In genomic region chr10:128891296-128892094, GRCm38 (mm10) we compare ENCODE assay signal across 8 mouse cellular contexts. TPM values are rescaled to one million over a fixed set of nuclear protein-coding genes. Genes with fewer than 3 reads are reported as not detected.
DNase-seq lines count a peak whose midpoint lies in the region; ATAC-seq and TF ChIP-seq lines count a peak whose summit lies in the region.

TSS of gene Gdf11 (minus strand) at chr10:128891718.

- under 1% methylated on average over 42 of the region's 89 CpGs for WGBS in embryonic facial prominence, embryonic 11.5 days

- intact Hi-C loops in heart, postnatal 25 days (cut with DNase I), result no loop called here

- no peak within 1 kb of the TSS for H3K27ac ChIP-seq in ES-E14 (ENCODE audit: insufficient read depth, low read depth, low read length, poor library complexity, severe bottlenecking)
- H3K27ac ChIP-seq in embryonic facial prominence, embryonic 11.5 days (replicated peaks; ENCODE audit: low read depth, low read length), result peak within 1 kb of the TSS; percentile 90

- peak; percentile 76 to 78 for DNase-seq in cerebellum, postnatal 14 days
- DNase-seq in cerebellum, adult 9-10 months, result no peak
- DNase-seq in ES-E14 (ENCODE audit: low read depth, low spot score), result no peak
- peak; percentile 92 for DNase-seq in embryonic facial prominence, embryonic 11.5 days (ENCODE audit: low spot score)
- peak; percentile 43 for DNase-seq in heart, postnatal 25 days (ENCODE audit: low spot score)
- peak; percentile 44 to 51 for DNase-seq in layer of hippocampus, postnatal 25 days (ENCODE audit: extremely low spot score in 1 of 2, low spot score in 1 of 2)
- peak; percentile 39 for DNase-seq in lung, postnatal 25 days (ENCODE audit: low spot score)
- peak; percentile 75 for DNase-seq in right cerebral cortex, postnatal 4 days

- H3K36me3 ChIP-seq in ES-E14 (ENCODE audit: control insufficient read depth, insufficient read depth, low read length, poor library complexity, severe bottlenecking), result peaks cover 5% of the 10 kb centered on the region; the same call in 1 of the 2 replicates
- H3K36me3 ChIP-seq in embryonic facial prominence, embryonic 11.5 days (replicated peaks; ENCODE audit: control insufficient read depth, insufficient read depth, low read depth, low read length), result peaks cover 3% of the 10 kb centered on the region

- in situ Hi-C loops in ES-E14 (cut with MboI; ENCODE audit: low sequenced_read_pairs in 2 of 2, unreplicated experiment in 2 of 2), result loop anchor here in 1 of 2 experiments (10.0 kb wide), 1 partner anchor 157 kb away; no protein-coding TSS in a partner anchor

- peak within 1 kb of the TSS; percentile 72 for H3K9ac ChIP-seq in ES-E14 (ENCODE audit: insufficient read depth, low read depth, low read length, poor library complexity, severe bottlenecking)
- H3K9ac ChIP-seq in embryonic facial prominence, embryonic 11.5 days (replicated peaks; ENCODE audit: low read length), result peak within 1 kb of the TSS; percentile 82

- peak within 1 kb of the TSS; percentile 72 for H3K4me2 ChIP-seq in embryonic facial prominence, embryonic 11.5 days (ENCODE audit: low read depth, low read length)

- peaks cover 6 to 17% of the 10 kb centered on the region in 2 experiments; a peak in 2 of 4 replicates for H3K4me1 ChIP-seq in ES-E14 (ENCODE audit: control insufficient read depth in 2 of 2, insufficient read depth in 2 of 2, low read length in 2 of 2, poor library complexity in 1 of 2)
- no peaks in the 10 kb centered on the region for H3K4me1 ChIP-seq in embryonic facial prominence, embryonic 11.5 days (ENCODE audit: control insufficient read depth, insufficient read depth, low read length)

- no peaks in the 10 kb centered on the region for H3K9me3 ChIP-seq in ES-E14 (ENCODE audit: control insufficient read depth, insufficient read depth, low read depth, low read length)
- no peaks in the 10 kb centered on the region for H3K9me3 ChIP-seq in embryonic facial prominence, embryonic 11.5 days (replicated peaks; ENCODE audit: control insufficient read depth, low read length)

- peaks cover 3% of the 10 kb centered on the region; the same call in 1 of the 2 replicates for H3K27me3 ChIP-seq in embryonic facial prominence, embryonic 11.5 days (ENCODE audit: control insufficient read depth, insufficient read depth, low read length)

- ATAC-seq in embryonic facial prominence, embryonic 11.5 days (replicated peaks; ENCODE audit: insufficient number of reproducible peaks, low FRiP score, low TSS enrichment, low read depth), result peak; percentile 75

- peak within 1 kb of the TSS; percentile 84 to 85 for H3K4me3 ChIP-seq in ES-E14 (ENCODE audit: insufficient read depth in 1 of 2, low read depth in 1 of 2, low read length in 2 of 2, poor library complexity in 1 of 2, severe bottlenecking in 1 of 2)
- peak within 1 kb of the TSS; percentile 71 for H3K4me3 ChIP-seq in embryonic facial prominence, embryonic 11.5 days (ENCODE audit: low read depth, low read length)

TF ChIP-seq in ES-E14, 5 proteins besides CTCF, POLR2A, EP300 and RAD21:
- TF ChIP-seq MAFK (IDR thresholded peaks at IDR 0.05; ENCODE audit: insufficient read depth, low read depth, low read length), result no peak
- no peak for TF ChIP-seq ZNF384 (IDR thresholded peaks at IDR 0.05; ENCODE audit: low read depth, low read length)
- no peak for TF ChIP-seq CHD2 (IDR thresholded peaks at IDR 0.05; ENCODE audit: low read depth, low read length)
- TF ChIP-seq HCFC1 (IDR thresholded peaks at IDR 0.05; ENCODE audit: borderline replicate concordance, insufficient read depth, low read length), result no peak
- TF ChIP-seq ZC3H11A (IDR thresholded peaks at IDR 0.05; ENCODE audit: borderline replicate concordance, low read depth, low read length), result no peak
TF ChIP-seq in ES-E14: peak in this region for 0.

RNA-seq across cellular contexts. Expression of gene Gdf11, which starts in this region (rescaled TPM):
- total RNA-seq in ES-E14 (2012; rRNA removed), result 3.1 and 4.6 TPM in 2 replicates
- polyA plus RNA-seq in embryonic facial prominence, embryonic 11.5 days (2014; fragmentation: Nextera tagmentation; extraction: Ambion mirVana), result 10.5 and 10.9 TPM in 2 replicates
- 1 to 10 TPM; 2.3 to 2.6 TPM for total RNA-seq in heart, postnatal 25 days (2021)
- total RNA-seq in layer of hippocampus, postnatal 25 days (2021), result 10 to 100 TPM; 20.9 to 21.4 TPM

Comparison
In these comparisons a context has a peak if more than half of its experiments do, and no peak if none do; other contexts are left out.
1. DNase-seq: peak in cerebellum, postnatal 14 days (2 of 2), embryonic facial prominence, embryonic 11.5 days (single experiment), heart, postnatal 25 days (single experiment), layer of hippocampus, postnatal 25 days (2 of 2), lung, postnatal 25 days (single experiment) and right cerebral cortex, postnatal 4 days (single experiment); none in cerebellum, adult 9-10 months (single experiment) and ES-E14 (single experiment).